Mouse (Mus musculus): ENCODE data around the gene Nutm1.

Gene Nutm1

DNA sequence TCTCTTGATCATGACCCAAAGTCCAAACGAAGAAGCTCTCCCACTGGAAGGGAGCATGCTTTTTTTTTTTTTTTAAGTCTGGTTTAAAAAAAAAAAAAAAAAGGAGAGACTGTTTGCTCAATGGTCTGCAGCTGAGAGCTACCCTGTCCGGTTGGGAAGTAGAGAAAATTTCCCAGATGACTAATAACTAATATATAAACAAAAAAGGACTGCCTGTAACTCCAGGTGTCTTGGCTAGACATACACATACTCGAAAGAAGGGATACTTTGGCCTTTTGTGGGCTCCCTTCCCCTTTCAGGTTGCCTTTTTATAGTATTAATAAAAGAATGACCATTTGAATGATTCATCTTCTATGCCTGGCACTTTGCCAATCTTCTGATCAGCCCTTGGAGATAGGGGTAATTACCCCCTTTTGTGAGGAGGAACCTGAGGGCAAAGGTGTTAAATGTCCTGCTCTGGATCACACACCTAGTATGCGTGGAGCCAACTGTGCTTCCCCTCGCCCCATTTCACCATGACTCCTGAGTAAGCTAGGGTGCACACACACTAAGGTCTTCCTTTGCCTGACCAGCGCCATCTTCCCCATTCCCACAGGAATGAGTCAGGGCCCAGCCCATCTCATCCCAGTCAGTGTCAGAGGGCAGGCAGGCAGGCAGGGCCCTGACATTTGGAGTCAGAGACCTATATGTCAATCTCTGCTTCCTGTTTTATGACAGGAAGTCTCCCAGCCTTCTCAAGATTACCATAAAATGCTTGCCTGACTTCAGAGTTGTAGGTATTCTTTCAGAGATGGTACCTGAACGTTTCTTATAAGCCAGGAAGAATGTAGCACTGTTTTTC is 4.2 kb downstream of the Nutm1 start:
- DNase-seq = no peak

DNA sequence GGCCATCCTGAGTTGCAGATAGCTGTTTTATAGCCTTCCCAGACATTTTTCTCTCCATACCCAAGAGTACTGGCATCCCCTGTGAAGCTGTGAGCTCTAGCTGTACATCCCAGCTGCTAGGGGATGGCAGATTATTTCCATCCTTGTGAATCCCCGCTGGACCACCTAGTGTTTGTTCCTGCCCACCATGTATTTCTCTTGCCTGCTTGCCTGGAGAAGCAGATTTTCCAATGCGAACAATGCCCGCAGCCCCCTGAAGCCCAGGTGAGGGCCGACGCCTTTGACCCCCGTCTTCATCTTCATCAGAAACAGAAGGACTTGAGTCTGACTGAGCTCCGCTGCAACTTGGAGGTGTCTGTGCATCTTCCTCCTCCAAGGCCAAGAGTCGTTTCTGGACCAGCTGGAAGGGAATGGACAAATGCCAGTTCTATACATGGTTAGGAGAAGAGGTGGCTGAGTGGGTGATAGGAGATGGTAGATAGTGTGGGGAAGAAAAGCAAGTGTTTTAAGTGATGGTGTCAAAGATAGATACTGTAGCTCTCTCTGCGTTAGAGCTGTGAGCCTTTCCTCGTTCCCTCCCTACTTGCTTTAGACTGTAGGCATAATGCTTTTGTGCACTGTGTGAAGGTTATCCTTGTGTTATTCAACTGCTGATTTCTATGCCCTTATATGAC is 9.2 kb downstream of the Nutm1 start:
- DNase-seq = no peak

DNA sequence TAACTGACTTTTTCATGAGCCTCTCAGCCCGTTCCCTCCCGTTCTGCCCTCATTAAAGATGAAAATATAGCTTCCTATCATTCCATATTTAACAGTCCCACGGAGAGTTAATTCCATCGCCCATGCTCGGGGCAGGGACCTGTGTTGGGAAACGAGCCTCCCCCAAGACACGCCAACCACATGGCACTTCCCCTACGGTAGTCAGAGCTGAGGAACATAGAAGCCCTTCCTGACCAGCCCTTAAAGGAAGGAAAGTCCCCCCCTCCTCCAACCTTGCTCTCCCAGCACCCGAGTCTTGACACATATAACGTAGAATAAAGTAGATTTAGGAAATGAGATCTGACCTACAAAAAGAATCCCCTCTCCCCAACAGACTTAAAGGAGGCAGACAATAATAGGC is 11.8 kb downstream of the Nutm1 start:
- DNase-seq = no peak

DNA sequence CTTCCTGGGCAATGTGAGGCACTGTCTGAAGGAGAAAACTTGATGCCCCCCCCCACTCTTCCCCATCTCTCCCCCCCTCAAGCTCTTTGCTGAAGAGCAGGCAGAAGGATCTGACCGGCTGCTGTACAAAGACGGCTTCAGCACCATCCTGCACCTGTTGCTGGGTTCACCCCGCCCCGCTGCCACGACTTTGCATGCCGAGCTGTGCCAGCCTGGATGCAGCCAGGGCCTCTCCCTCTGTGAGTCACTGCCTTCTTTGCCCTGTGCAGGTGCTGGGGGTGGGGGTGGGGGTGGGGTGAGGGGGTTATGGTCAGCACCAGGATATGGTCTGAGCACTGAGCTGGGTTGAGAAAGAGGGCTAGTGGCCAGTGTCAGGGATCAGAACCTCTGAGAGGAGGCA is 12.9 kb downstream of the Nutm1 start:
- DNase-seq = no peak

DNA sequence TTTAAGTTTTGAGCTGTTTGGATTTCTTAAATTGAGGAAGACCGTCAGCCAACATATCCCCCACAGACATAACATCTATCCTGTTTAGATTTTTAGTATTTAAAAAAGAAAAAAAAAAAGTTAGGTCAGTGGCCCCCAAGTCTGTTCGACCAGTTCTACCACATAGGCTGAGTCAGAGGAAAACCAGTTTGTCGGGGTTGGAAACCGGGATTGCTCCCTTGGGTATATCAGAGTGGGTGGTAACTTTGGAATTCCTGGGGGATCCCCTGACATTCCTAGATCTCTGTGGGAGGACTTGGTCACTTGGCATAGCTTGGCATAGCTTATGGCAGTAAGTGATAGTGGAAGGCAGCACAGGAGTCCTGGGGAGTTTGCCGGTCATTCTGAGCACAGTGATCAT is 13.8 kb downstream of the Nutm1 start:
- no peak for DNase-seq

DNA sequence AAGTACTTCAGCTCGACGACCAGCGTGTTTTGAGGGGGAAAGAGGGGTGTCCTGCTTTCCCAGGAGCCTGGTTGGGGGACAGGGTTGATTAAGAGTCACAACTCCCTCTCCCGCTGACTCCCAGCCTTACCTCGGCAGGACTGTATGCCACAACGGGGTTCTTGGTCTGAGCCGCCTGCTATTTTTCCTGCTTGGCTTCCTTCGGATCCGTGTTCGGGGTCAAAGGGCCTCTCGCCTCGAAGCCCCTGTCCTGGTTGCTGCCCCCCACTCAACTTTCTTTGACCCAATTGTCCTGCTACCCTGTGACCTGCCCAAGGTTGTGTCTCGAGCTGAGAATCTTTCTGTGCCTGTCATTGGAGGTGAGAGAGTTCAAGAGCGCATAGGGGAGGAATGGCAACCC is 17.3 kb downstream of the Nutm1 start:
- DNase-seq = no peak

DNA sequence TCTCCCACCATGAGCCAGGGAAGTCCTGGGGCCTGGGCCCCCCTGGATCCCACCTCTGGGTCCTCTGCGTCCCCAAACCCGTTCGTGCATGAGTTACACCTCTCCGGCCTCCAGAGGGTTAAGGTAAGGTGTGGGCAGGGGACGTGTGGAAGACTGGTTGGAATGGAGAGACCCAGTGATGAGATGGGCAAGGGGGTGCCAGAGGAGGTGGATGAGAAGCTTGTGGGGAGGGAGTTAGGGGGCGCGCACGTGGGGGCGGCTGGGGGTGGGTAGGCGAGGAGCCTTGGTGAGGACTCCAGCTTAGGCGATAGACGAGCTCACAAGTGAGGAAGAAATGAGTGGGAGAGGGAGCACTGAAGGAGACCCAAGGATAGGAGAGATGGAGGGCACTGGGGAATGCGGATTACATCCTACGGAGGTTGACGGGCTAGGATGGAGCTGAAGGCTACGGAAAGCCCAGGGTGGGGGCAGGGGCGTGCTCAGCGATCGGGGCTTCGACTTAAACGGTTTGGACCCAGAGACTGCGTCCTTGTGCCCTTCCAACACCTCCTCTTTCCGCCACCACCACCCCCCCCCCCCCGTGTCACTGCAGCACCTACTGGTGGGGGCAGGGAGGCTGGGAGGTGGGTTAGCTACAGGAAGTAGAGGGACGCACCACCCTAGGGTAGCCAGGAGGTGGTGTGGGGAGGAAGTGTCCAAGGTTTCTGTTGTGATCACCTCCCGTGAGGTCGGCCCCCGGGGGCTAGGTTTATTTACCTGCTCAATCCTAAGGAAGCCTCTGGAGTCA is 19.0 kb downstream of the Nutm1 start:
- DNase-seq = peak in 1 of 2 experiments; percentile 35

DNA sequence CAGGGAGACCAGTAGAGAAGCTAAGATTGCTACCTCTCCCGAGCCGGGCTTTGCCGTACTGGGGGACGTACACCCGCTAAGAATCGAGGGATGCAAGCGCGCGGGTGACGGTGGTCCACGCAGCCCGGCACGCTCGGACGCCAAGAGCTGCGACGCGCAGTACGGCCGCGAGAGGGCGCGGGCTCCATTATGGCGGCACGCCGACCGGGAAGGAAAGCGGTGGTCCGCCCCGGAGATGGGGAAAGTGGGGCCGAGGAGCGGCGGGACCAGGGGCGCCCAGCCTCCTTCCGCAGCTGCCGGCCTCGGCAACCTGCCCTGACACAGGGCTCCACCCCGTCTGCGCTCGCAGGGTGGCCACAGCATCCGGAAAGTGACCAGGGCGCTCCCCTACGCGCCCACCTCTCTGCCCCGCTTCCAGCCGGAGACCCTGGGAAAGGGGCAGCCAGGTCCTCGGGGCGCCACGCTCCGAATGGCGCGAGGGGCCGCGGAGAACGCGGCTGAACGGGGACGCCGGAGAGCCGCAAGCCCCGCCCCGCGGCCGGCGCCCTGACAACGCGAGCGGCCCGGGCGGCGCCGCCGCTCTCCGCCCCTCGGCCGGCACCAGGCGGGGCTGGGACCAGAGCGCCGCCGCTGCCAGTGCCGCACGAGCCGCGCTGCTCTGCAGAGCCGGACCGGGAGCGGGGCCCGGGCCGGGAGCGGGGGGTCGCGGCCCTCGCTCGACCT is 19.7 kb downstream of the Nutm1 start, which contains the start of gene Lpcat4:
Gene Lpcat4, plus strand, starts transcription at position 257 of the 723 bp plus-strand sequence.
- DNase-seq = peak; percentile 75 to 88

DNA sequence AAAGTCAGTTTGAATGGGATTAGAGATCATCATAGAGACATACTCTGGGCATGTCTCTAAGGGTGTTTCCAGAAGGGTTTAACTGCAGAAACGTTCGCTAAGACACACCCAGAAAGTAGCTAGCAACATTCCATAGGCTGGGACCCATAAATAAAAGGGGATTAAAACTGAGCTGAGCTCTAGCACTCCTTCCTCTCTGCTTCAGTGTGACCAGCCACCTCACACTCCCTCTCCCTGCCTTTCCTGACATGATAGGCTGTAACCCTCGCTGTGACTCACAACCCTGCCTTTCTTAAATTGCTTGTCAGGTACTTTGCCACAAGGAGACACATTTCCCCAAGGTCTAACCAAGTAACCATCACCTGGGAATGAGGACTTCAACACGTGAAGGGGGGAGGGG is 21.1 kb downstream of the Nutm1 start:
- no peak for DNase-seq

DNA sequence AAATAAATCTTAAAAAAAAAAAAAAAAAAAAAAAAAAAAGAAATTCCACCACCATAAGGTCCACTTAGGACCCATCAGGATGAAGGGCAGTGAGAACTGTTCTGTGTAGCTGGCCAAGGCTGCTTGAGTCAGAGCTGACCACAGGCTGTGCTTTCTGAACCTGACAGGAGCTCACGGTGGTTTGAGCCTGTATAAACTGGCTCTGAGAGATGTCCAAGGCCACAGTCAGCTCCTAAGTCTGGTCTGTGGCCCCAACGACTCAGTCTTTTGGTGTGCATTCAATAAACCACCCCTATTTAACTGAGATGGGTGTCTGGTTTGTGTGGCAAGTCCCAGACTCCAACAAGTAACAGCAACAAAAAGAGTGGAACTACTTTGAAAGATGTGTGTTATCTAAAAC is 22.5 kb downstream of the Nutm1 start:
- no peak for DNase-seq

DNA sequence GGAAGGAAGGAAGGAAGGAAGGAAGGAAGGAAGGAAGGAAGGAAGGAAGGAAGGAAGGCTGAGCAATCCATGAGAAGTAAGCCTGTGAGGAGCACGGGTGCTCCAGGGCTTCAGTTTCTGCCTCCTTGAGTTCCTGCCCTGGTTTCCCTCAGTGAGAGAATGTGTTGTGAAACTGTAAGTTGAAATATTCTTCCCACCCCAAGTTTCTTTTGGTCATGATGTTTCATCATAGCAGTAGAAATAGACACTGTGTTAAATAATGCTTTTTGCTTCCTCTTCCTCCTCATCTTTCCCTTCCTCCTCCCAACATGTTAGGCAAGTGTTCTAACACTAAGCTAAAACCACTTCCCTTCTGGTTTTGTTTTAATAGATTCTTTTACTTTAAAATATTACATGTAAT is 26.5 kb downstream of the Nutm1 start:
- no peak for DNase-seq

DNA sequence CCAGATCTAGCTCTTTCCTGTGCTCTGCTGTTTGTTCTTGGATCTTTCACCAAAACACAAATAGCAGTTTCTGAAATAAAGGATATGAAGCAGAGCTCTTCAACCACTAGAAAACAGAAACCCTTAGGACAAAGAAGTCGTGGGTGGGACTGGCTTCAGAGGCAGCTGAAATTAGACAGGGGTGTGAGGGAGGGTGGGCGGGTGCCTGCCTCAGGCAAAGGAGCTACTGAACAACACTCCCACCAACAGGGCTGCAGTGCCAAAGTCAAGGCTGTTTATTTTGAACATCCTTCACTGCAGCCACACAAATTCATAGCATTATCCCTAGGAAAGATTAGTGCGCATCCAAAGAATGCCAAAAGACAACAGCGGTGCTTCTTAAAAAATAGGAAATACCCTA is 34.7 kb downstream of the Nutm1 start:
- DNase-seq = no peak

DNA sequence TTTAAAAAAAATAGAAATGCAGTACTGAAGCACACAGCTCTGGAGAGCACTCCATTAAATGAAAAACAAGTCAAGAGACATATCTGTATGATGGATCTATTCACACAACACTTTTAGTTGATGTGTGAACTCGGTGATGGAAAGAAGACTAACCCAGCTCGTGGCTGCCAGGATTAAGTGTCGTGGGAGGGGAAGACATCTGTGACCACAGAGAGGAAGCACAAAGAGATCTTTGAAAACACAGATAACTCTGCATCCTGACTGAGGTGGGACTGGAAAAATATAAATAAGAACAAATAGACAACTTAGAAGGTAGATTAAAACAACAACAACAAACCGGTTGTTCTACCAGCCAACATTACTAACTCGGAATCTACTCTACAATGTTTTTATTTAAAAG is 36.5 kb downstream of the Nutm1 start:
- DNase-seq = no peak

DNA sequence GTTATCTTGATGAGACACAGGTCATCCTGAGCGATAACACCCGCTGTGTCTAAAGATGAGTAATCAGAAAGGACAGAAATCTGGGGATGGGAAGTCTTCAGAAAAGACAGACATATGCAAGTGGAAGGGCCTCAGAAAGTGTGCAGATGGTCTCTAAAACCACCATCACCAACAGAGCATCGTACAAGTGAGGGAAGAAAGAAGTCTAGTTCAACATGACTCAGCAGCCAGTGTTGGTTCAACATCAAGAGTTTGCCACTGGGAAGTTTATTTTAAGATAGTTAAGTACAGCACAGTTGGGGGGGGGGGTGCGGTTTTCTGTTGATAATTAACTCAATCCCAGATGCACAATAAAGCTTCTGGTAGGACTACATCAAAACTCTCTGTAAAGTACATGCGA is 38.2 kb downstream of the Nutm1 start:
- no peak for DNase-seq

DNA sequence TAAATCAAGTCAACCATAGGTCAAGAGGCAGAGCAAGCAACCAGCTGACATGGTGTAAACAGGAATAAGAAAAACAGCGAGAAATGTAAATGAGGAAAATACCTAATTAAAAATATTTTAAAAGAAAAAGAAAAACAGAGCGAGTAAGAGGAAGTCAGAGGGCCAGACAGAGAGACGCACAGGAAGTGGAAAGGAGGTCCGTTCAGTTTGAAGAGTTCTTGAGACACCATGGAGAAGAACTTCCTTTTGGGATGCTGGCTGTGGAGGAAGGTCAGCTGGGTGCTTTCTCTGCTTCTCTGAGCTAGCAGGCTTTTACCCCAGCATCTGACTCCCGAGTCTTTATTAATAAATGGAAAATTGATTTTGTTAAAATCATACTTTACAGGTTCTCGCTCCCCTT is 41.5 kb downstream of the Nutm1 start:
- no peak for DNase-seq

DNA sequence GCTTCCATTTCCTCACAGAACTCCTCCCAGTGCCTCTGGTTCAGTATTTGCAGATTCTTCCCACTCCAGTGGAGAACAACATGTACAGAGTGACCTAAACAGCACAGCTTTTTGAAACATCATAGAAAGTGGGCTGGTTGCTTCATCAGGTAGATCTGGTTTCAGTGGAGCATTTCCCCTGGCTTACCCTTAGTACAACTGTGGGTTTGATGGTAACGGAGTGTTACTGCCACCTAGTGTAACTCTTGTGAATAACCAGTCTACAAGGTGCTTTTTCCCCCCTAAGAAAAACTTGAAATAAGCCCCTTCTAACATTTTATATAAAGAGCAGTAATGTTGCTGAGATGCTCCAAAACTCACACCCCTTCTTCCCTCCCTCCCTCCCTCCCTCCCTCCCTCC is 43.1 kb downstream of the Nutm1 start:
- DNase-seq = no peak

DNA sequence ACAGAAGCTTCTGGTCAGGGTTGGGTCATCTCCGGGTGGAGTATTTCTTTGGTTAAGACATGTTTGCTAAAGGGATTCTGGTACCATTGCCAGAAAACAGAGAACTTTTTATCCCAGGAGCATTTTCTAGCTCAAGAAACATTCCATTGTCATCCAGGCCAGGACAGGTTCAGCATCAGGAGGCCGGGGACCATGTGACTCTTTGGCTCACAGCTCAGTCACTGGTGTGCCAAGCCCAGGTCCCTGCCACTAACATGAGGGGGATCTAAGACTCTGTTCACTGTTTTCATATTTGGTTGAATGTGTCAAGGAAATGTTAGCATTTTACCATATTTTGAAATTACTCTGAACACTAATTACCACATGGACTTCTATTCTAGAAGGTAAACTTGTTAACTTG is 48.4 kb downstream of the Nutm1 start:
- DNase-seq = no peak

DNA sequence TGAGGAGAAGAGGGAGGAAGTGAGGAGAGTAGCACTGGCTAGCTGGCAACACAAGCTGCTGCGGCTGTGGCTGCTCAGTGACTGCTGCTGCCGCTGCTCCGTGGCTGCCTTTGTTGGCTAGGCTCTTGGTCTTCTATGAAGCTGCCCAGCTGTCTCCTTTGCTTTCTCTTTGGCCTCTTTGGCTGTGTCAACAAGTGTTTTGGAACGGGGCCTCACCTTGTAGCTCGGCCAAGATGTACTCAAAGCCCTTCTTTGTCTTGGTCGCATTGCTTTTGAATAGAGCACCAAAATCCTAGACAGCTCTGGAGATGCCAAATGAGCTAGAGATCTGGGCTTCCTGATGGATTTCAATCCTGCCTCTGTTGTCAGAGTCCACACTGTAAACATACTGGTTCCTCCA is 48.9 kb downstream of the Nutm1 start:
- DNase-seq = no peak

DNA sequence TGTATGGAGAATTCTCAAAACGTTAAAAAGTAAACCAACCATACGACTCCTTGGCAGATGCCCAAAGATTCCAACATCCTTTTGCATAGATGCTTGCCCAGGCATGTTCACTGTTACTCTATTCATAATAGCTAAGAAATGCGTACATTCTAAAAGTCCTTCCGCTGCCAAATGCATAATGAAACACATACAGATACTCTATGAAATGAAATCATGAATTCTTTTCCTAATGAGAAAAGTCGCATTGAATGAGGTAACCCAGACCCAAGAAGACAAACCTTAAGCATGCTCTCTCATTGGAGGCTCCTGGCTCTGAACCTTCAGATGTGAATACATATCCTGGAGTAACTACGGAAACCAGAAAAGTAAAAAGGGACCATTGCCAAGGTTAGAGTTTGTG is 56.0 kb downstream of the Nutm1 start:
- DNase-seq = no peak

All from spleen, adult 18-20 months (tissue).